Mouse (Mus musculus): Measurements from ENCODE around the gene Hs1bp3. TPM values are rescaled to one million over a fixed set of nuclear protein-coding genes. Genes with fewer than 3 reads are reported as not detected.
A peak's percentile ranks its signal among the peaks of the same experiment; 100 is the strongest.

The Hs1bp3 gene
- polyA plus RNA-seq, 1 experiment from 2014 or later = 9.8 TPM

DNA sequence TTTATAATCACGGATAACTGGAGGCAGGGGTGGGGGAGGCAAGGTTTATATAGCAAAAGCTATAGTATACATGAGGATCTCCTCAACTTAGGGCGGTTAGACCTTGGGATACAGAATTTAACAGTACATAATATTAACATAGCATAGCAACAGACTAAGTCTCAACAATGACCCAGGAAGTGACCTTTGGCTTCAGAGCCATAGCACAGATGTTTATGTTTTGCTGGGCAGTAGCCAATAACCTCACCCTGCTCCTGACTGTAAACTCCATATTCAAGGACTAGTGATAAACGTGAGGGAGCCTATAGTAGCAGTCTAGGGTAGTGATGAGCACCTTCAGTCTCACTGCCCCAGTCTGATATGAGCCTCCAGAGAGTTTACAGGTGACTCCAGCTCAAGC is 53.5 kb downstream of the Hs1bp3 start:
- no peaks in the 10 kb centered on the region for H3K4me1 ChIP-seq (ENCODE audit: control insufficient read depth, insufficient read depth, low read length)
- ATAC-seq (replicated peaks; ENCODE audit: insufficient number of reproducible peaks, low FRiP score, low TSS enrichment) = no peak
- H3K9me3 ChIP-seq (replicated peaks; ENCODE audit: control insufficient read depth, low read length) = no peaks in the 10 kb centered on the region
- no peak overlapping the region for H3K4me2 ChIP-seq
- H3K27ac ChIP-seq (ENCODE audit: low read depth, low read length) = no peak overlapping the region
- 58% methylated on average over 3 of the region's 3 CpGs for WGBS (ENCODE audit: insufficient replicate concordance)
- no peak overlapping the region for H3K9ac ChIP-seq (ENCODE audit: low read depth, low read length)
- H3K4me3 ChIP-seq (ENCODE audit: low read depth, low read length) = no peak overlapping the region
- H3K36me3 ChIP-seq (ENCODE audit: control insufficient read depth, insufficient read depth, low read length) = no peaks in the 10 kb centered on the region
- no peaks in the 10 kb centered on the region for H3K27me3 ChIP-seq (ENCODE audit: control insufficient read depth, insufficient read depth, low read length)

DNA sequence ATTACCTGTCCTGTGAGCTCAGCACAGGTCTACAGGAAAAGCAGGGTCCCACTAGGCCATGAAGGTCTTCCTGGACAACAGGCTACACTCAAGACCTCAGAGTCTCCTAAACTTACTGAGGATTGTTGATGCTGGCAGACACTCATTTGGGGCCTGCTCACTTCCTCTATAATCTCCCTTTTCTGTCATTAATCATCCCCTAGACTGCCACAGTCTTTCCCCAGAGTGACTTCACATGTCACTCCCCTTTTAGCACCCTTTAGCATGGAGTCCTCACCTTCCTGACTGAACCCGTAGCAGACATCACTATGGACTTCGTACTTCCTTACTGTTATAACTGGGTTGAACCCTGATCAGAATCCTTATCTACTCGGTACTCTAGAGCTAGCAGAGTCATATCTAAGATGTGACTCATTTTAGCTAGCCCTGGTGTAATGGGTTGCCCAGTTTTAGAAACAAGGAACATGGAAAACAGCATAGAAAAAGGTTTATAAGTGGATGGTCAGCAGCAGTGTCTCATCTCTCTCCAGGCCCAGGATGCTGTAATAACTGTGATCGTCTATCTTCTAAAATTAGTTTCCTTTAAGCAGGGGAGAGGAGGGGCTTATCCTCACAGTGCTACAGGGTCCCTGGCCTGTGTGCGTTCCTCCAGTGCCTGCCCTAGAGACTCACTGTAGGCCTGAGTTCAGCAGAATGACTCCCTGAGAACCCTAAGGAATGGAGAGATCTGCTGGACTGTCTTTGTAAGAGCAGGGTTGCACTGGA is 58.7 kb downstream of the Hs1bp3 start:
- Histone ChIP-seq H3K9ac (ENCODE audit: low read depth, low read length) (no peak overlapping the region), H3K4me3 (ENCODE audit: low read depth, low read length) (no peak overlapping the region), H3K4me2 (no peak overlapping the region), H3K27ac (ENCODE audit: low read depth, low read length) (no peak overlapping the region), H3K9me3 (replicated peaks; ENCODE audit: control insufficient read depth, low read length) (no peaks in the 10 kb centered on the region), H3K27me3 (ENCODE audit: control insufficient read depth, insufficient read depth, low read length) (no peaks in the 10 kb centered on the region), H3K4me1 (ENCODE audit: control insufficient read depth, insufficient read depth, low read length) (peaks cover 8% of the 10 kb centered on the region), H3K36me3 (ENCODE audit: control insufficient read depth, insufficient read depth, low read length) (no peaks in the 10 kb centered on the region)
- 35% methylated on average over 5 of the region's 5 CpGs for WGBS (ENCODE audit: insufficient replicate concordance)
- ATAC-seq (replicated peaks; ENCODE audit: insufficient number of reproducible peaks, low FRiP score, low TSS enrichment) = no peak

- Histone ChIP-seq H3K36me3 (ENCODE audit: control insufficient read depth, insufficient read depth, low read length) (no peaks in the 10 kb centered on the region), H3K4me1 (ENCODE audit: control insufficient read depth, insufficient read depth, low read length) (peaks cover 8% of the 10 kb centered on the region), H3K9ac (ENCODE audit: low read depth, low read length) (no peak overlapping the region), H3K4me3 (ENCODE audit: low read depth, low read length) (no peak overlapping the region), H3K27me3 (ENCODE audit: control insufficient read depth, insufficient read depth, low read length) (no peaks in the 10 kb centered on the region), H3K9me3 (replicated peaks; ENCODE audit: control insufficient read depth, low read length) (no peaks in the 10 kb centered on the region), H3K4me2 (no peak overlapping the region), H3K27ac (ENCODE audit: low read depth, low read length) (no peak overlapping the region)
- WGBS (ENCODE audit: insufficient replicate concordance) = 59% methylated on average over 7 of the region's 7 CpGs
- ATAC-seq (replicated peaks; ENCODE audit: insufficient number of reproducible peaks, low FRiP score, low TSS enrichment) = no peak
Observed at GRCm38 (mm10) chr12:8372511-8373180, 59.4 kb downstream of the Hs1bp3 start.

DNA sequence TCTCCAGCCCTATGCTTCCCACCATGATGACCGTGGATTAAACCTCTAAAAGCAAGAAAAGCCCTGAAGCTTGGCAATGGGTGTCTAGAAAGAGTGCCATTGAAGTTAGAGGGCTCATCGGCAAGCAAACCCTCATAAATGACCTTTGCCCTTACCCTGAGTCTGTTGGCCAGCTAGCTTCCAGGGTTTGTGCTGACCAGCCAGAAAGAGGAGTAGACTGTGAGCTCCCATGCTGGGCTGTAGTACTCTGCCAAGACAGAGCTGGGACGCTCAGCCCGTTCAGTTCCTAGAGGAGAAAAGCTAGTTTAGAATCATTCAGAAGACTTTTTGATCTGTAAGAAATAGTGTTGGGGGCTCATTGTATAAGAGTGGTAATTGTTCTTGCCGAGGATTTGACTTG is 60.5 kb downstream of the Hs1bp3 start:
- Histone ChIP-seq H3K9ac (ENCODE audit: low read depth, low read length) (no peak overlapping the region), H3K27ac (ENCODE audit: low read depth, low read length) (no peak overlapping the region), H3K36me3 (ENCODE audit: control insufficient read depth, insufficient read depth, low read length) (no peaks in the 10 kb centered on the region), H3K9me3 (replicated peaks; ENCODE audit: control insufficient read depth, low read length) (no peaks in the 10 kb centered on the region), H3K4me1 (ENCODE audit: control insufficient read depth, insufficient read depth, low read length) (peaks cover 8% of the 10 kb centered on the region), H3K4me2 (no peak overlapping the region), H3K27me3 (ENCODE audit: control insufficient read depth, insufficient read depth, low read length) (no peaks in the 10 kb centered on the region), H3K4me3 (ENCODE audit: low read depth, low read length) (no peak overlapping the region)
- ATAC-seq (replicated peaks; ENCODE audit: insufficient number of reproducible peaks, low FRiP score, low TSS enrichment) = no peak
- WGBS (ENCODE audit: insufficient replicate concordance) = 86% methylated on average over 5 of the region's 5 CpGs

GRCm38 (mm10) chr12:8377169-8377568 is 63.9 kb downstream of the Hs1bp3 start:
- Histone ChIP-seq H3K9me3 (replicated peaks; ENCODE audit: control insufficient read depth, low read length) (no peaks in the 10 kb centered on the region), H3K27me3 (ENCODE audit: control insufficient read depth, insufficient read depth, low read length) (no peaks in the 10 kb centered on the region), H3K4me3 (ENCODE audit: low read depth, low read length) (no peak overlapping the region), H3K36me3 (ENCODE audit: control insufficient read depth, insufficient read depth, low read length) (no peaks in the 10 kb centered on the region), H3K4me1 (ENCODE audit: control insufficient read depth, insufficient read depth, low read length) (peaks cover 21% of the 10 kb centered on the region), H3K27ac (ENCODE audit: low read depth, low read length) (no peak overlapping the region), H3K9ac (ENCODE audit: low read depth, low read length) (no peak overlapping the region), H3K4me2 (no peak overlapping the region)
- 75% methylated on average over 1 of the region's 1 CpGs for WGBS (ENCODE audit: insufficient replicate concordance)
- ATAC-seq (replicated peaks; ENCODE audit: insufficient number of reproducible peaks, low FRiP score, low TSS enrichment) = no peak

DNA sequence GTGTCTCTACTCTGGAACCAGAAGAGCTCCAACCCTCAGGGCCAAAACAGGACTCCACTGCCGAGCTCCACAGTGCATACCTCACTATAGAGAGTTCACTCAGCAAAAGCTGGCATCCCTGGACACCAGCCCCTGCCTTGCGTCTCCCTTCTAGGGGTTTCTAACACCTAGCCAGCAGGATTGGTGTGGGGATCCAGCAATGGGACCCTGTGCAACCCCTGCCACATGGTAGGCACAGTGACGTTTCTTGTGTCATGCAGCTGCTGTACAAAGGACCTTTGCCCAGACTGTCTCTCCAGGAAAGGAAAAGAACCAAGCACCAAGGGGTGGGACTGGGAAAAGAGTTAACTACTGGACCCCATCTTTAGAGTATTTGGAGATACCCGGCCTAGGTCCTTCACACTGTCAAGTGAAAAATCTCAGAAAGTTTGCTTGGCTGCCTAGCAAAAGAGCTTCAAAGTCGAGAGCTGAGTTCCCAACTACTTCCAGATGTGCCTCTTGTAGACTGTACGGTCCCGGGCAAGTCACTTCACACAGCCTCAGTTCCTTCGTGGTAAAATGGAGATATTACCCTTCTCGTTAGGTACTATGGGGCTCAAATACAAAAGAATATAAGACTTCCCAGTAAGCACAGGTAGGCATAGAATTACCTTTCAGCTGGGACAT is 64.9 kb downstream of the Hs1bp3 start:
- WGBS (ENCODE audit: insufficient replicate concordance) = 69% methylated on average over 9 of the region's 9 CpGs
- no peaks in the 10 kb centered on the region for H3K9me3 ChIP-seq (replicated peaks; ENCODE audit: control insufficient read depth, low read length)
- no peaks in the 10 kb centered on the region for H3K27me3 ChIP-seq (ENCODE audit: control insufficient read depth, insufficient read depth, low read length)
- no peak for ATAC-seq (replicated peaks; ENCODE audit: insufficient number of reproducible peaks, low FRiP score, low TSS enrichment)
- H3K9ac ChIP-seq (ENCODE audit: low read depth, low read length) = no peak overlapping the region
- H3K4me3 ChIP-seq (ENCODE audit: low read depth, low read length) = no peak overlapping the region
- H3K27ac ChIP-seq (ENCODE audit: low read depth, low read length) = no peak overlapping the region
- H3K4me2 ChIP-seq = no peak overlapping the region
- peaks cover 15% of the 10 kb centered on the region for H3K4me1 ChIP-seq (ENCODE audit: control insufficient read depth, insufficient read depth, low read length)
- no peaks in the 10 kb centered on the region for H3K36me3 ChIP-seq (ENCODE audit: control insufficient read depth, insufficient read depth, low read length)

- Histone ChIP-seq H3K4me2 (no peak overlapping the region), H3K9ac (ENCODE audit: low read depth, low read length) (no peak overlapping the region), H3K4me3 (ENCODE audit: low read depth, low read length) (no peak overlapping the region), H3K4me1 (ENCODE audit: control insufficient read depth, insufficient read depth, low read length) (peaks cover 19% of the 10 kb centered on the region), H3K36me3 (ENCODE audit: control insufficient read depth, insufficient read depth, low read length) (no peaks in the 10 kb centered on the region), H3K9me3 (replicated peaks; ENCODE audit: control insufficient read depth, low read length) (no peaks in the 10 kb centered on the region), H3K27me3 (ENCODE audit: control insufficient read depth, insufficient read depth, low read length) (no peaks in the 10 kb centered on the region), H3K27ac (ENCODE audit: low read depth, low read length) (peak overlapping the region; percentile 4; the same call in 1 of the 2 replicates)
- 43% methylated on average over 8 of the region's 8 CpGs for WGBS (ENCODE audit: insufficient replicate concordance)
- ATAC-seq (replicated peaks; ENCODE audit: insufficient number of reproducible peaks, low FRiP score, low TSS enrichment) = no peak; the same call in 1 of the 2 replicates
Observed at GRCm38 (mm10) chr12:8379795-8380521, 66.7 kb downstream of the Hs1bp3 start.

DNA sequence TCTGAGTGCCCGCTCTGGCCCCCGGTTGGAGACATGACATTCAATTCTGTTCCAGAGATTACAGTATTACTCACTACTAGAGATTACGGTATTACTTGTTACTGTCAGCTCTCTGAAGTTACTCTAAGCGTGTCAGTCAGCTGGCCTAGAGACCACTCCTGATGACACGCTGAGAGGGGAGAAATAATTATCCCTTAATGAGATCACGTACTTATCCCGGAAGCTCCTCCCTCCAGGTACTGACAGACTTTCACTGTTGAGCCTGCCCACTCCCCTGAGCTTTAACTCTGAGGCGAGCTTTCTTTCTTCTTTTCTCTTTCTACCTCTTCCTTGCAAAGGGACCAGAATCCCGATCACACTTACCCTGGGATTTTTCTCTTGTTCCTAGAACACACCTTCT is 67.7 kb downstream of the Hs1bp3 start:
- Histone ChIP-seq H3K27me3 (ENCODE audit: control insufficient read depth, insufficient read depth, low read length) (no peaks in the 10 kb centered on the region), H3K9ac (ENCODE audit: low read depth, low read length) (no peak overlapping the region), H3K27ac (ENCODE audit: low read depth, low read length) (no peak overlapping the region), H3K4me1 (ENCODE audit: control insufficient read depth, insufficient read depth, low read length) (peaks cover 19% of the 10 kb centered on the region), H3K9me3 (replicated peaks; ENCODE audit: control insufficient read depth, low read length) (no peaks in the 10 kb centered on the region), H3K4me2 (no peak overlapping the region), H3K4me3 (ENCODE audit: low read depth, low read length) (no peak overlapping the region), H3K36me3 (ENCODE audit: control insufficient read depth, insufficient read depth, low read length) (no peaks in the 10 kb centered on the region)
- 54% methylated on average over 9 of the region's 9 CpGs for WGBS (ENCODE audit: insufficient replicate concordance)
- ATAC-seq (replicated peaks; ENCODE audit: insufficient number of reproducible peaks, low FRiP score, low TSS enrichment) = no peak
